Mouse (Mus musculus) G1E (cell line): ENCODE measurements around the gene Zmym4.
"Not testable (repeated sequence)": the region's sequence is repeated elsewhere in the genome, so short reads cannot be mapped to it uniquely, and the experiment has no call there.

Experiments
- CTCF ChIP-seq: IDR thresholded peaks from 2 replicates; pipeline ENCODE4 v1.5.1; 2012; ENCODE audit warnings: low read depth, low read length, inconsistent platforms, mixed read lengths
- GATA1 ChIP-seq: IDR thresholded peaks from 2 replicates; pipeline ENCODE4 v1.6.1; 2012; ENCODE audit warnings: borderline replicate concordance, low read length, inconsistent platforms, mixed read lengths
- POLR2AphosphoS5 ChIP-seq: IDR thresholded peaks from 2 replicates; pipeline ENCODE4 v1.6.1; 2012; ENCODE audit warnings: low read depth, low read length, inconsistent platforms; ENCODE audit not compliant: insufficient replicate concordance
- TAL1 ChIP-seq: conservative IDR thresholded peaks from 2 replicates; pipeline ENCODE4 v1.6.1; 2012; ENCODE audit warnings: low read depth, low read length, inconsistent platforms, mixed read lengths

DNA sequence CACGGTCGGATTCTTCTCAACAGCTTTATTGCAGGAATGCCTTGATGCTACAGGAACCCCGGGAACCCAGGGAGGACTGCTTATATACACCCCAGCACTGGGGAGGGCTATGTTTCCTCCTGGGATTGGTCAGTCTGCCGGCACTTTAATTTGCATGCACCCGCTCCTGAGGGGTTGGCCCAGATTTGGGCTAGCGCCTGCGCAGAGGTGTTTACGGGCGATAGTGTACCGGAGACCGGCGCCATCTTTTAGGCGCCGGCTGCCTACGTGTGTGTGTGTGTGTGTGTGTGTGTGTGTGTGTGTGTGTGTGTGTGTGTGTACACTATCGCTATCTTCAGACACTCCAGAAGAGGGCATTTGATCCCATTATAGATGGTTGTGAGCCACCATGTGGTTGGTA, 31.4 kb upstream of the Zmym4 start:
- not testable (repeated sequence) for TF ChIP-seq TAL1, CTCF, GATA1, POLR2AphosphoS5
